Mouse (Mus musculus): ENCODE data around the gene Mbd6.

DNA sequence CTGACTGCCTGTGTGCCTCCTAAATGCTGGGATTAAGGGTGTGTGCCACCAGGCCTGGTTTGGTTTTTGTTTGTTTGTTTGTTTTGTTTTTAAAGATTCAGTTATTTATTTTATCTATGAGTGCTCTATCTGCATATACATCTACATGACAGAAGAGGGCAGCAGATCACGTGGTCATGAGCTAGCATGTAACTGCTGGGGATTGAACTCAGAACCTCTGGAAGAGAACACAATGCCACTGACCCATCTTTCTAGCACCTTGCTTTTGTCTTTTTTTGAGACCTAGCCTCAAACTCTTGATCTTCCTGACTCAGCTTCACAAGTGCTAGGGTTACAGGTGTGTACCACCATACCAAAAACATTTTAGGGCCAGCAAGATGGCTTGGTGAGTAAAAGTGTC, 46.5 kb upstream of the Mbd6 start:
- TF ChIP-seq POLR2A (IDR thresholded peaks at IDR 0.05; ENCODE audit: insufficient read depth, low read depth, low read length) (no peak), CTCF (IDR thresholded peaks at IDR 0.05) (peak; percentile 25), EP300 (IDR thresholded peaks at IDR 0.05; ENCODE audit: insufficient read depth, low read depth, low read length) (no peak)

Measured in heart, adult 2 months (tissue).